Mouse (Mus musculus) embryo, embryonic 10 days (tissue): ENCODE data around the gene Git2.

ENCODE experiments used
- DNase-seq: peaks from one replicate; pipeline ENCODE4 v3.0.0-alpha.2; 2015; ENCODE audit warnings: low spot score

Git2 gene

GRCm38 (mm10) chr5:114775056-114775979 lies at the start of gene Git2:
TSS of gene Git2 (minus strand) at chr5:114775517.
- peak; percentile 31 for DNase-seq

- DNase-seq = peak; percentile 54
These were observed 48.9 kb upstream of the Git2 start for GRCm38 (mm10) chr5:114824197-114824596.

GRCm38 (mm10) chr5:114822796-114823688 lies 47.7 kb upstream of the Git2 start, which contains the start of gene 1500011B03Rik:
TSS of gene 1500011B03Rik (minus strand) at chr5:114823468.
- DNase-seq = peak; percentile 90

- DNase-seq = no peak
These were observed 42.8 kb upstream of the Git2 start for GRCm38 (mm10) chr5:114818124-114818523.

GRCm38 (mm10) chr5:114816599-114816998 lies 41.3 kb upstream of the Git2 start:
- no peak for DNase-seq

GRCm38 (mm10) chr5:114813525-114814181 lies 38.3 kb upstream of the Git2 start:
- DNase-seq = peak; percentile 95

GRCm38 (mm10) chr5:114809826-114810225 lies 34.5 kb upstream of the Git2 start:
- DNase-seq = no peak

GRCm38 (mm10) chr5:114809181-114809756 lies 34.0 kb upstream of the Git2 start:
- DNase-seq = no peak

- no peak for DNase-seq
These were observed 33.1 kb upstream of the Git2 start for GRCm38 (mm10) chr5:114808385-114808784.

GRCm38 (mm10) chr5:114807893-114808292 lies 32.6 kb upstream of the Git2 start:
- no peak for DNase-seq

GRCm38 (mm10) chr5:114807468-114807867 lies 32.2 kb upstream of the Git2 start:
- no peak for DNase-seq

- no peak for DNase-seq
These were observed 31.7 kb upstream of the Git2 start for GRCm38 (mm10) chr5:114807063-114807462.

- DNase-seq = no peak
These were observed 31.3 kb upstream of the Git2 start for GRCm38 (mm10) chr5:114806636-114807035.

- DNase-seq = no peak
These were observed 30.4 kb upstream of the Git2 start for GRCm38 (mm10) chr5:114805436-114806350.

GRCm38 (mm10) chr5:114804958-114805357 lies 29.6 kb upstream of the Git2 start:
- peak; percentile 53 for DNase-seq

GRCm38 (mm10) chr5:114804335-114804734 lies 29.0 kb upstream of the Git2 start:
- no peak for DNase-seq

- DNase-seq = no peak
These were observed 27.9 kb upstream of the Git2 start for GRCm38 (mm10) chr5:114803231-114803630.

GRCm38 (mm10) chr5:114801841-114802240 lies 26.5 kb upstream of the Git2 start:
- DNase-seq = no peak

GRCm38 (mm10) chr5:114801049-114801448 lies 25.7 kb upstream of the Git2 start:
- no peak for DNase-seq

- DNase-seq = no peak
These were observed 24.5 kb upstream of the Git2 start for GRCm38 (mm10) chr5:114799848-114800247.

- DNase-seq = no peak
These were observed 21.9 kb upstream of the Git2 start for GRCm38 (mm10) chr5:114797253-114797652.
